8 mouse cellular contexts compared by ENCODE assay signal in the genomic region with DNA sequence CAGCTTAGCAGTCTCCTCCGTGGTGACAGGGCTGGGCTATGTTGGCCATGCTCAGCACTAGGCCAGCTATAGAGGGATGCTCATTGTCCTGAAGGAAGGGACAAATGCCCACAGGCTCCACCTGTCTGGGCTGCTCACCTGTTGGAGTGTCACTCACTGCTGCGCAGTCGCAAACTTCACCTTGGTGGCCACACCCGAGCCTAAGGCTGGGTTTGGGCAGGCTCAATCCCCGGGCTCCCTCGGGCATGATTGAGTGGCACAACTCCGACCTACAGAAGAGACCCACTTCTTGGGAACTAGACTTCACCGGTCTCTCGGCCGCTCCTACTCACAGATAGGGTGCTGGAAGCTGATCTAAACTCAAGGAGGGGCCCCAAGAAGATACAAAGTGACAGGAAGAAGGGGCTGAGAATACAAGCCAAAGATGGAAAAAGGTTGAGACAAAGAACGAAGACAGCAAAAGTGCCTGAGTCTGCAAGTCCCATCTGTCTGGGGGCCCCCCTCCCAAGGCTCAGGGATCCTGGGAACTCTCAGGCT. TPM values are rescaled to one million over a fixed set of nuclear protein-coding genes. Genes with fewer than 3 reads are reported as not detected.
DNase-seq lines count a peak whose midpoint lies in the region; ATAC-seq and TF ChIP-seq lines count a peak whose summit lies in the region.

No protein-coding gene starts in this region.

- no peak for TF ChIP-seq POLR2A in testis, adult 2 months (IDR thresholded peaks at IDR 0.05; ENCODE audit: control insufficient read depth, low read depth, low read length)
- TF ChIP-seq POLR2A in cerebellum, adult 2 months (IDR thresholded peaks at IDR 0.05; ENCODE audit: borderline replicate concordance, insufficient read depth, low read length), result no peak

- H3K4me2 ChIP-seq in heart, embryonic 13.5 days, result peak overlapping the region; percentile 87
- H3K4me2 ChIP-seq in limb, embryonic 15.5 days, result peak overlapping the region; percentile 80
- H3K4me2 ChIP-seq in neural tube, embryonic 12.5 days (replicated peaks), result peak overlapping the region; percentile 90

- WGBS in heart, embryonic 13.5 days, result 7% methylated on average over 11 of the region's 11 CpGs
- 4% methylated on average over 11 of the region's 11 CpGs for WGBS in limb, embryonic 15.5 days
- WGBS in neural tube, embryonic 12.5 days, result 11% methylated on average over 11 of the region's 11 CpGs
- WGBS in cerebellum, adult 2 months, result 15% methylated on average over 11 of the region's 11 CpGs

- peaks cover 23% of the 10 kb centered on the region for H3K4me1 ChIP-seq in testis, adult 2 months (ENCODE audit: control insufficient read depth, insufficient read depth, low read length)
- H3K4me1 ChIP-seq in heart, embryonic 13.5 days, result peaks cover 46% of the 10 kb centered on the region
- H3K4me1 ChIP-seq in limb, embryonic 15.5 days, result peaks cover 38% of the 10 kb centered on the region
- peaks cover 43% of the 10 kb centered on the region for H3K4me1 ChIP-seq in neural tube, embryonic 12.5 days
- no peaks in the 10 kb centered on the region for H3K4me1 ChIP-seq in cerebellum, adult 2 months (ENCODE audit: control insufficient read depth, insufficient read depth, low read length)

- no peaks in the 10 kb centered on the region; the same call in 1 of the 2 replicates for H3K36me3 ChIP-seq in testis, adult 2 months (ENCODE audit: control insufficient read depth, insufficient read depth, low read length)
- peaks cover 45% of the 10 kb centered on the region for H3K36me3 ChIP-seq in heart, embryonic 13.5 days
- peaks cover 41% of the 10 kb centered on the region for H3K36me3 ChIP-seq in limb, embryonic 15.5 days
- H3K36me3 ChIP-seq in neural tube, embryonic 12.5 days, result peaks cover 39% of the 10 kb centered on the region

- no peak for DNase-seq in testis, postnatal 10 days (ENCODE audit: low spot score)
- no peak for DNase-seq in adrenal gland, adult 8-10 months
- no peak for DNase-seq in cerebellum, adult 2 months

- ATAC-seq in heart, embryonic 13.5 days (ENCODE audit: extremely low read depth, insufficient number of reproducible peaks, low FRiP score, low TSS enrichment), result no peak
- ATAC-seq in limb, embryonic 15.5 days (ENCODE audit: insufficient number of reproducible peaks, low FRiP score, low TSS enrichment, low read depth), result no peak
- ATAC-seq in neural tube, embryonic 12.5 days (ENCODE audit: low FRiP score, low read depth), result no peak
- no peak for ATAC-seq in inflammation-experienced regulatory T-cells, adult 6 months

- H3K9me3 ChIP-seq in heart, embryonic 13.5 days, result no peaks in the 10 kb centered on the region
- no peaks in the 10 kb centered on the region for H3K9me3 ChIP-seq in limb, embryonic 15.5 days
- H3K9me3 ChIP-seq in neural tube, embryonic 12.5 days, result no peaks in the 10 kb centered on the region

- no peak overlapping the region; the same call in 1 of the 2 replicates for H3K27ac ChIP-seq in testis, adult 2 months (ENCODE audit: control insufficient read depth, insufficient read depth, low read depth, low read length)
- H3K27ac ChIP-seq in heart, embryonic 13.5 days (replicated peaks), result peak overlapping the region; percentile 96
- peak overlapping the region; percentile 95 for H3K27ac ChIP-seq in limb, embryonic 15.5 days
- H3K27ac ChIP-seq in neural tube, embryonic 12.5 days, result peak overlapping the region; percentile 73; the same call in 1 of the 2 replicates
- H3K27ac ChIP-seq in cerebellum, adult 2 months (ENCODE audit: insufficient read depth, low read length), result no peak overlapping the region

- H3K9ac ChIP-seq in heart, embryonic 13.5 days, result peak overlapping the region; percentile 97
- peak overlapping the region; percentile 83 for H3K9ac ChIP-seq in limb, embryonic 15.5 days
- H3K9ac ChIP-seq in neural tube, embryonic 12.5 days, result peak overlapping the region; percentile 84

- H3K4me3 ChIP-seq in testis, adult 2 months (ENCODE audit: control insufficient read depth, low read depth, low read length), result peak overlapping the region; percentile 92
- peak overlapping the region; percentile 88 for H3K4me3 ChIP-seq in heart, embryonic 13.5 days
- peak overlapping the region; percentile 76 for H3K4me3 ChIP-seq in limb, embryonic 15.5 days
- peak overlapping the region; percentile 69 for H3K4me3 ChIP-seq in neural tube, embryonic 12.5 days
- H3K4me3 ChIP-seq in cerebellum, adult 2 months (replicated peaks; ENCODE audit: insufficient read depth, low read depth, low read length), result no peak overlapping the region

- TF ChIP-seq CTCF in testis, adult 2 months (IDR thresholded peaks at IDR 0.05; ENCODE audit: control insufficient read depth, insufficient read depth, insufficient replicate concordance, low read depth, low read length), result no peak
- TF ChIP-seq CTCF in cerebellum, adult 2 months (IDR thresholded peaks at IDR 0.05; ENCODE audit: borderline replicate concordance, insufficient read depth, low read depth, low read length), result no peak

- H3K27me3 ChIP-seq in testis, adult 2 months (ENCODE audit: control insufficient read depth, insufficient read depth, low read length), result no peaks in the 10 kb centered on the region
- no peaks in the 10 kb centered on the region for H3K27me3 ChIP-seq in heart, embryonic 13.5 days (replicated peaks)
- no peaks in the 10 kb centered on the region for H3K27me3 ChIP-seq in limb, embryonic 15.5 days
- no peaks in the 10 kb centered on the region for H3K27me3 ChIP-seq in neural tube, embryonic 12.5 days (replicated peaks)
- H3K27me3 ChIP-seq in cerebellum, adult 2 months (ENCODE audit: control insufficient read depth, insufficient read depth, low read length), result no peaks in the 10 kb centered on the region

RNA-seq across cellular contexts. Expression of a gene that starts 1.4 kb away (rescaled TPM):
- 14.7 and 20.1 TPM in 2 replicates for polyA plus RNA-seq in testis, adult 2 months (2012; rRNA removed)
- 43.5 and 49.3 TPM in 2 replicates for polyA plus RNA-seq in heart, embryonic 13.5 days (2015; fragmentation: Nextera tagmentation; extraction: Ambion mirVana)
- 54.4 and 54.8 TPM in 2 replicates for polyA plus RNA-seq in limb, embryonic 15.5 days (2015; fragmentation: Nextera tagmentation; extraction: Ambion mirVana)
- 58.9 and 63.3 TPM in 2 replicates for polyA plus RNA-seq in neural tube, embryonic 12.5 days (2016; fragmentation: Nextera tagmentation; extraction: Ambion mirVana)
- total RNA-seq in adrenal gland, adult 8-10 months (2022), result 10 to 100 TPM; 13.6 to 28.9 (median 20.9) TPM
- 4.2 and 4.3 TPM in 2 replicates for polyA plus RNA-seq in cerebellum, adult 2 months (2012; rRNA removed)
- 100 to 1,000 TPM in 1 of 3 experiments, 10 to 100 TPM in 2; 48.5 to 102 (median 74.0) TPM for polyA plus RNA-seq in inflammation-experienced regulatory T-cells, adult 6 months (2017; shearing (Covaris generic))

RNA-seq across cellular contexts. Expression of a gene that starts 9.0 kb away (rescaled TPM):
- 3.8 and 4.9 TPM in 2 replicates for polyA plus RNA-seq in testis, adult 2 months (2012; rRNA removed)
- polyA plus RNA-seq in heart, embryonic 13.5 days (2015; fragmentation: Nextera tagmentation; extraction: Ambion mirVana), result 11.9 and 13.6 TPM in 2 replicates
- 22.8 and 26.0 TPM in 2 replicates for polyA plus RNA-seq in limb, embryonic 15.5 days (2015; fragmentation: Nextera tagmentation; extraction: Ambion mirVana)
- 5.6 and 6.5 TPM in 2 replicates for polyA plus RNA-seq in neural tube, embryonic 12.5 days (2016; fragmentation: Nextera tagmentation; extraction: Ambion mirVana)
- 10 to 100 TPM; 12.8 to 33.6 (median 21.5) TPM for total RNA-seq in adrenal gland, adult 8-10 months (2022)
- 3.7 and 3.9 TPM in 2 replicates for polyA plus RNA-seq in cerebellum, adult 2 months (2012; rRNA removed)
- polyA plus RNA-seq in inflammation-experienced regulatory T-cells, adult 6 months (2017; shearing (Covaris generic)), result 100 to 1,000 TPM; 100 to 211 (median 148) TPM

RNA-seq across cellular contexts. Expression of a gene that starts 20.6 kb away (rescaled TPM):
- 227 and 277 TPM in 2 replicates for polyA plus RNA-seq in testis, adult 2 months (2012; rRNA removed)
- 599 and 651 TPM in 2 replicates for polyA plus RNA-seq in heart, embryonic 13.5 days (2015; fragmentation: Nextera tagmentation; extraction: Ambion mirVana)
- polyA plus RNA-seq in limb, embryonic 15.5 days (2015; fragmentation: Nextera tagmentation; extraction: Ambion mirVana), result 822 and 1,022 TPM in 2 replicates
- 540 and 574 TPM in 2 replicates for polyA plus RNA-seq in neural tube, embryonic 12.5 days (2016; fragmentation: Nextera tagmentation; extraction: Ambion mirVana)
- total RNA-seq in adrenal gland, adult 8-10 months (2022), result 1,000 to 10,000 TPM in 3 of 4 experiments, 100 to 1,000 TPM in 1; 948 to 1,196 (median 1,106) TPM
- 510 and 514 TPM in 2 replicates for polyA plus RNA-seq in cerebellum, adult 2 months (2012; rRNA removed)
- 1,000 to 10,000 TPM in 2 of 3 experiments, 100 to 1,000 TPM in 1; 937 to 1,605 (median 1,546) TPM for polyA plus RNA-seq in inflammation-experienced regulatory T-cells, adult 6 months (2017; shearing (Covaris generic))

RNA-seq across cellular contexts. Expression of a gene that starts 21.5 kb away (rescaled TPM):
- polyA plus RNA-seq in testis, adult 2 months (2012; rRNA removed), result 129 and 135 TPM in 2 replicates
- 49.9 and 54.2 TPM in 2 replicates for polyA plus RNA-seq in heart, embryonic 13.5 days (2015; fragmentation: Nextera tagmentation; extraction: Ambion mirVana)
- polyA plus RNA-seq in limb, embryonic 15.5 days (2015; fragmentation: Nextera tagmentation; extraction: Ambion mirVana), result 44.8 and 45.1 TPM in 2 replicates
- polyA plus RNA-seq in neural tube, embryonic 12.5 days (2016; fragmentation: Nextera tagmentation; extraction: Ambion mirVana), result 42.9 and 43.9 TPM in 2 replicates
- 10 to 100 TPM; 24.5 to 44.1 (median 29.5) TPM for total RNA-seq in adrenal gland, adult 8-10 months (2022)
- 47.9 and 49.5 TPM in 2 replicates for polyA plus RNA-seq in cerebellum, adult 2 months (2012; rRNA removed)
- 10 to 100 TPM; 26.2 to 33.0 (median 32.5) TPM for polyA plus RNA-seq in inflammation-experienced regulatory T-cells, adult 6 months (2017; shearing (Covaris generic))

RNA-seq across cellular contexts. Expression of a gene that starts 21.7 kb away (rescaled TPM):
- polyA plus RNA-seq in testis, adult 2 months (2012; rRNA removed), result 84.1 and 97.0 TPM in 2 replicates
- polyA plus RNA-seq in heart, embryonic 13.5 days (2015; fragmentation: Nextera tagmentation; extraction: Ambion mirVana), result 73.4 and 75.1 TPM in 2 replicates
- polyA plus RNA-seq in limb, embryonic 15.5 days (2015; fragmentation: Nextera tagmentation; extraction: Ambion mirVana), result 67.6 and 73.4 TPM in 2 replicates
- polyA plus RNA-seq in neural tube, embryonic 12.5 days (2016; fragmentation: Nextera tagmentation; extraction: Ambion mirVana), result 85.3 and 87.8 TPM in 2 replicates
- total RNA-seq in adrenal gland, adult 8-10 months (2022), result 100 to 1,000 TPM in 1 of 4 experiments, 10 to 100 TPM in 3; 61.6 to 102 (median 87.9) TPM
- polyA plus RNA-seq in cerebellum, adult 2 months (2012; rRNA removed), result 104 and 124 TPM in 2 replicates
- polyA plus RNA-seq in inflammation-experienced regulatory T-cells, adult 6 months (2017; shearing (Covaris generic)), result 10 to 100 TPM; 46.2 to 59.4 (median 51.8) TPM

Comparison
In these comparisons a context has a peak if more than half of its experiments do, and no peak if none do; other contexts are left out.
1. H3K27ac ChIP-seq: peak in heart, embryonic 13.5 days (single experiment), limb, embryonic 15.5 days (single experiment) and neural tube, embryonic 12.5 days (single experiment); none in testis, adult 2 months (single experiment) and cerebellum, adult 2 months (single experiment).
2. Peak in every context shown above with its lines, with median percentiles within 50 percentile points of each other: H3K4me2 ChIP-seq and H3K9ac ChIP-seq.